Mouse (Mus musculus) heart, postnatal 0 days (tissue): Measurements from ENCODE around the gene Tspoap1.

Experiments
- CTCF ChIP-seq: IDR thresholded peaks from 2 replicates; pipeline ENCODE4 v1.5.1; 2016; ENCODE audit warnings: antibody characterized with exemption, control low read depth, low read depth
- EP300 ChIP-seq: IDR thresholded peaks from 2 replicates; pipeline ENCODE4 v1.6.1; 2016; ENCODE audit warnings: antibody characterized with exemption, low read depth

DNA sequence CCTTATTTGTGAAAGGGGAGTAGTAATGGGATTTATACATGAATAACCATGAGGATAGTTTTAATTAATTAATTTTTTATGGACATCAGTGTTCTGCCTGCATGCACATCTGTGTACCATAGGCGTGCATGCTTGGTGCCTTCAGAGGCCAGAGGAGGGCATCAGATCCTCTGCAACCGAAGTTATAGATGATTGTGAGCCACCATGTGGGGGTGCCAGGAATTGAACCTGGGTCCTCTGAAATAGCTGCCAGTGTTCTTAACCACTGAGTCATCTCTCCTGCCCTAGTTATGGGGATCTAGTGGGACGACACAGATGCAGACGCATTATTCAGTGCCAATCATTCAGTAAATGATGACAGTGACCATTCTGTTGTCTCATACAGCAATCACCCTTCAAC lies 37.5 kb upstream of the Tspoap1 start:
- no peak for TF ChIP-seq CTCF
- no peak for TF ChIP-seq EP300
